Comparison of ENCODE assay signal across 8 mouse cellular contexts in the genomic region with DNA sequence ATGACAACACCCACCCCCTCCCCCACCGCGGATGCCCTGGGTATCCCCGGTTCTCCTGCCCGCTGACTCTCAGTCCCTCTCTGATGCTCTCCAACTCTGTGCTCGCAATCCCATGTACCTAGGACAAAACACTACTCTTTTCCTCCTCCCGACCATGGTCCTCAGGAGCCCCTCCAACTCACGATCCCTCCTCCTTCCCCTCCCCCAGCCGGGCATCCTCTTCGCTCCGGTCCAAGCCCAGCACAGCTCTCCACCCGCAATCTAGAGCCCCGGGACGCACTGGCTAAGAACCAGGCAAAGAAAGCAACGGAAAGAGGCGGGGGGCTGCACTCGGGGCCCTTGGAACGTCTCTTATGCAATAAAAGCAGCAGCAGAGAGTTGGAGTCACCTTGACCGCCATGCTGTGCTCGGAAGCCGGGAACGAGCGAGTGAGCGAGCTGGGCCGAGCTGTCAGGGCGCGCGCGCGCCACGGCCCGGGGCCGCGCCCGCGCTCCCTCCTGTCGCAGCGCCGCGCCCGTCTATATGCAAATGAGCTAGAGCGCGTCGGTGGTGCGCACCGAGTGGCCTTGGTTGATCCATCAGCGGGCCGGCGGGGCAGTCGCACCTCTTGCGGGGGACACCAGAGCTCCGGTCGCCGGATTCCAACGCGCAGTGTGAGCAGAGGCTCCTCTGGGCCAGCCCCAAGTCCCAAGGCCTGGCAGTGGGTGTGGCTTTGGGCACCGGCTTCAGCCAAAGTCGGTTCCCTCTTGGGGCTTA. TPM values are rescaled to one million over a fixed set of nuclear protein-coding genes. Genes with fewer than 3 reads are reported as not detected.
DNase-seq lines count a peak whose midpoint lies in the region; ATAC-seq lines count a peak whose summit lies in the region.

TSS of gene Slc25a12 (minus strand) at position 625 of the 756 bp plus-strand sequence.

- H3K9me3 ChIP-seq in heart, embryonic 13.5 days, result no peaks in the 10 kb centered on the region
- no peaks in the 10 kb centered on the region for H3K9me3 ChIP-seq in liver, embryonic 12.5 days (replicated peaks)

- peak within 1 kb of the TSS; percentile 95 for H3K27ac ChIP-seq in heart, embryonic 13.5 days (replicated peaks)
- peak within 1 kb of the TSS; percentile 88 for H3K27ac ChIP-seq in liver, embryonic 12.5 days

- no peaks in the 10 kb centered on the region for H3K27me3 ChIP-seq in heart, embryonic 13.5 days (replicated peaks)
- H3K27me3 ChIP-seq in liver, embryonic 12.5 days (replicated peaks), result no peaks in the 10 kb centered on the region
- H3K27me3 ChIP-seq in splenic B cell, adult 2 months (ENCODE audit: control insufficient read depth, insufficient read depth, low read length, poor library complexity, severe bottlenecking), result no peaks in the 10 kb centered on the region

- H3K4me1 ChIP-seq in heart, embryonic 13.5 days, result peaks cover 19% of the 10 kb centered on the region
- H3K4me1 ChIP-seq in liver, embryonic 12.5 days, result peaks cover 27% of the 10 kb centered on the region

- peaks cover 1% of the 10 kb centered on the region for H3K36me3 ChIP-seq in heart, embryonic 13.5 days
- H3K36me3 ChIP-seq in liver, embryonic 12.5 days, result 0 out of 2 replicates have a peak, but pooled peaks cover under 1% of the 10 kb centered on the region
- no peaks in the 10 kb centered on the region for H3K36me3 ChIP-seq in splenic B cell, adult 2 months (ENCODE audit: control insufficient read depth, insufficient read depth, low read length, poor library complexity, severe bottlenecking)

- DNase-seq in c-Kit-negative CD71-positive TER-119-positive erythroid progenitor cells, embryonic 14.5 days (ENCODE audit: low read depth, low spot score), result peak; percentile 85
- peak; percentile 48 for DNase-seq in fibroblast of lung, adult 2 months (ENCODE audit: low read depth)
- DNase-seq in kidney, postnatal 10 days, result peak; percentile 84
- DNase-seq in naive thymus-derived CD4-positive, alpha-beta T cell, adult 2 months (ENCODE audit: low read depth), result peak; percentile 87
- DNase-seq in splenic B cell, adult 2 months (ENCODE audit: low read depth, low spot score), result peak; percentile 86

- peak; percentile 90 for ATAC-seq in CD4-positive, CD25-positive, alpha-beta regulatory T cell, adult 4 months
- peak; percentile 88 for ATAC-seq in heart, embryonic 13.5 days (ENCODE audit: extremely low read depth, insufficient number of reproducible peaks, low FRiP score, low TSS enrichment)
- peak; percentile 98 for ATAC-seq in liver, embryonic 12.5 days

- H3K4me2 ChIP-seq in heart, embryonic 13.5 days, result peak within 1 kb of the TSS; percentile 78
- peak within 1 kb of the TSS; percentile 95 for H3K4me2 ChIP-seq in liver, embryonic 12.5 days

- under 1% methylated on average over 57 of the region's 57 CpGs for WGBS in heart, embryonic 13.5 days
- WGBS in liver, embryonic 12.5 days (ENCODE audit: insufficient replicate concordance), result under 1% methylated on average over 57 of the region's 57 CpGs

- peak within 1 kb of the TSS; percentile 84 for H3K4me3 ChIP-seq in heart, embryonic 13.5 days
- H3K4me3 ChIP-seq in liver, embryonic 12.5 days, result peak within 1 kb of the TSS; percentile 83

- H3K9ac ChIP-seq in heart, embryonic 13.5 days, result peak within 1 kb of the TSS; percentile 94
- peak within 1 kb of the TSS; percentile 81 for H3K9ac ChIP-seq in liver, embryonic 12.5 days

RNA-seq across cellular contexts. Expression of gene Slc25a12, which starts in this region (rescaled TPM):
- 10 to 100 TPM; 74.4 to 89.2 TPM for polyA plus RNA-seq in CD4-positive, CD25-positive, alpha-beta regulatory T cell, adult 4 months (2017; shearing (Covaris generic))
- polyA plus RNA-seq in heart, embryonic 13.5 days (2015; fragmentation: Nextera tagmentation; extraction: Ambion mirVana), result 90.1 and 90.9 TPM in 2 replicates
- polyA plus RNA-seq in liver, embryonic 12.5 days (2016; fragmentation: Nextera tagmentation; extraction: Ambion mirVana), result 31.1 and 31.2 TPM in 2 replicates

Comparison
In these comparisons a context has a peak if more than half of its experiments do, and no peak if none do; other contexts are left out.
1. Peak in every context shown above with its lines: DNase-seq, ATAC-seq, H3K4me3 ChIP-seq and H3K27ac ChIP-seq.